Mouse (Mus musculus) testis, postnatal 14 days (tissue): ENCODE measurements at regions not wholly inside any gene's neighbourhood (a gene's known extent, or its start where the extent isn't known, plus 50 kb on each side); places are given as distances from the start of the nearest gene placed in this dataset.
"Not testable (repeated sequence)": the region's sequence is repeated elsewhere in the genome, so short reads cannot be mapped to it uniquely, and the experiment has no call there.

ENCODE experiments used
- DNase-seq: peaks from one replicate; pipeline ENCODE4 v3.0.0; 2021; ENCODE audit warnings: low spot score

- DNase-seq = no peak
Measured at GRCm38 (mm10) chr4:35343751-35344150, 117.8 kb upstream of the C9orf72 start.

GRCm38 (mm10) chr4:35331161-35331560 lies 105.2 kb upstream of the C9orf72 start:
- DNase-seq = no peak

DNA sequence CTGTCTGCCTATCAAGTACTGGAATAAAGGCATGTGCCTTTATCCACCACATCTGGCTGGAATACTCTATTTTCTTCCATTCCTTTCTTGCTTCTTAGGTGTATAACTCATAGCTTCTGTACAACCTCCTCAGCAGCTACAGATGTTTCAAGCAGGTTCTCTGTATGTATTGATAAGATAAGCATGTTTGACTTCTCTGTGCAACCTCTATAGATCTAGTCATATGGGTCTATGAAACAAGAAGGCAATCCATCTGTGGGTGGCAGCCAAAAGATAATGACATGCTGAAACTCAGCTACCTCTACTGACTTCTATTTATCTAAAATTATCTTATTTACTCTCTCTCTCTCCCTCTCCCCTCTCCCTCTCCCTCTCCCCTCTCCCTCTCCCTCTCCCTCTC lies 99.3 kb upstream of the C9orf72 start:
- DNase-seq = no peak

DNA sequence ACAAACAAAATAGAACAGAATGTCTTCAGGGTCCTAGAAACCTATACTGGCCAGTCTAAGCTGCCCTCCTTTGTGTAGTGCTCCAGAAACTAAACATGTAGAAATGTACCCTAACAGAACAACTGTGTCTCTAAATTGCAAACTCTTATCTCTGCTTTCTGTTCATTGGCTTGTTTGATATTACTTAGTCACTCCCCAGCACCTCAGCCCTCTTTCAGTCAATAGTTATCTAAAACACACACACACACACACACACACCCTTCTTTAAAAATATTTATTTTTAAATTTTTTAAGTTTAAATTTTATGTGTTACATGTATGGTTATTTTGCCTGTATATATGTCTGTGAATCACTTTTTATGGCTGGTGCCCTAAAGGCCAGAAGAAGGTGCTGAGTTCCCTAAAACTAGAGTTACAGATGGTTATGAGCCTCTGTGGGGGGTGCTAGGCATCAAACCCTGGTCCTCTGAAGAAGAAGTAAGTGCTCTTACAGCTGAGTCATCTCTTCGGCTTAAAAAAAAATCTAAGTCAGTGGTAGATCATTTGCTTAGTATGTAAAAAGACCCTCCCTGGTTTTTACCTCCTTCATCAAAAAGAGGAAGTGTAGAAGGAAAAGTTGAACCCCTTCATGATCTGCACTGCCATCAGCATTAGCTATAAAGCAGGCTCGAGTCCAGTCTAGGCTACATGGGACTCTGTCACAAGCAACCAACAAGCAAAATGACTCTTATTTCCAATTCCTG lies 96.6 kb upstream of the C9orf72 start:
- no peak for DNase-seq

DNA sequence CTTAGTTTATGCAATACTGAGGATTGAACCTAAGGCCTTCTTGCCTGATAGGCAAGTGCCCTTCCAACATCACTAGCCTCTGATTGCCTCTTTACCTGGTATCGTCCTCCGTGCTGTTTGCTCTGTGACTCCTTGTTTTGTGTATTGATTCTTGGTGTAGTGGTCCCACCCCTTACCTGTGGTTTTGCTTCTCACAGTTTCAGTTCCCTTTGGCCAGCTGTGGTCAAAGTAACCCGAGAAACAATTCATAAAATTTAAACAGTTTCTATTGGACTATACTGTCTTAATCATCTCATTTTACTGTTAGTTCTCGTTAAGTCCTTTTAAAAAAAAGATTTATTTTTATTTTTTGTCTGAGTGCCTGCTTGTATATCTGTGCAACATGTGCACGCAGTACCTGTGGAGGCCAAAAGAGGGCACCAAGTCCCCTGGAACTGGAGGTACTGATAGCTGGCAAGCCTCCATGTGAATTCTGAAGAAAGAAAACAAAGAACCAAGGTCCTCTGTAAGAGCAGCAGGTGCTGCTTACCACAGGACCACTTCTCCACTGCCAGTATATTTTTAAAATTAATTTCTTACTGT lies 84.5 kb upstream of the C9orf72 start:
- no peak for DNase-seq

- DNase-seq = no peak
Measured at GRCm38 (mm10) chr4:35308221-35308620, 82.2 kb upstream of the C9orf72 start.

DNA sequence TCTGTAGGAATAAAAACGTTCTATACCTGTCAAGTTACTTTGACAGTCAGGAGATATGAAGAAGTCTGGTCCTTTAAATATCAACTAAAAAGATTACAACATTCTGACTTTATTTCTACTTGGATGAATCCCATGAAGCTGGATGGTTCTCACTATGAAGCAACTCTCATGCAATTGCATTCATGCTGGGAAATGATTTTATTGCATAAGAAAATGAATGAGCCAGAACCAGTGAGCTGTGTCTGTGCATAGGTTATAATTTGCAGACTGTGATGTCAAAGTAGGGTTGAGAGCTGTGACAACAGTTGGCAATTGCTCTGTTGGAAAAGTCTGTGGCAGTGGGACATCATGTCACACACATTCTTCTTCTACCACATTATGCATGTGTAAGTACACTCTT lies 79.2 kb upstream of the C9orf72 start:
- DNase-seq = no peak

DNA sequence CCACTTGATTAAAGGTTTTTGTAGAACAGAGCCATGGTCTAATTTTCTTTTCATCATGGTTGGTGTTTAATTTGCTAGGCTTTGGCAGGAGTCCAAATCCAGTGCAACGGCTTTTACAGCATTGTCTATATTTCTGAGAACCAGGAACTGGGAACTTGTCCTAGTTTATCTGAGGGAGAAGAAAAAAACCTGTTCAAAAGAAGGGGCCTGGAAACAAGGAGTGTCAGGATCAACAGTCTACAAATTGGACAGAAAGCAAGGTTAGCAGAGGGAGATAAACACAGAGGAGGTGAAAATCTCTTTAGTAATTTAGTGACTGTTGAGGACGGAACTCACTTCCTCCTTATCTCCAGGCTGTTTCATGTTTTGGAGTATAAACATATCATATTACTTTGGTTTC lies 74.9 kb upstream of the C9orf72 start:
- no peak for DNase-seq

GRCm38 (mm10) chr4:35300374-35300773 lies 74.4 kb upstream of the C9orf72 start:
- not testable (repeated sequence) for DNase-seq

DNA sequence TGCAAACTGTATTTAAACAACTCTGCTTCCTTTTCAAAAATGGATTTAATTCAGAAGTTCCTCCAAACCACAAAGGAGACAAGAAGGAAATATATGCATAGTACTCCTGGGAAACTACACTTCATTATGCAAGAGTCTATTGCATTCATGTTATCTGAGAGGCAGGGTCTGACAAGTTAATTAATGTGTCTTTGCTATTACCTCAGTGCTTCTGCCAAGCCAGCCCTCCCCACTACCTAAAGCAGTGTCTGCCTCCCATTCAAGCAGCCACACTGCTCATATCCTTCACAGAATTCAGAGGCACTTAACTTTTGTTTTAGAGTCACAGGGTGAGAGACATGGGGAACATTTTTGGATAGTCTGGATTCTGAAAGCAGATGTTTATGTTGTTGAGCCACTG lies 58.6 kb upstream of the C9orf72 start:
- DNase-seq = no peak
